Mouse (Mus musculus): ENCODE measurements around the gene Olfr145.

Olfr145 gene

GRCm38 (mm10) chr9:37896661-37897060, at the start of gene Olfr145:
Gene Olfr145, plus strand, starts transcription at chr9:37896724.
- in situ Hi-C loops (cut with MboI; ENCODE audit: unreplicated experiment in 2 of 2) = no loop called here

- in situ Hi-C loops (cut with MboI; ENCODE audit: unreplicated experiment in 2 of 2) = no loop called here
Measured at GRCm38 (mm10) chr9:37849267-37849666, 47.3 kb upstream of the Olfr145 start.

GRCm38 (mm10) chr9:37853969-37854368, 42.6 kb upstream of the Olfr145 start, which contains the start of gene Olfr877:
Gene Olfr877, plus strand, starts transcription at chr9:37854269.
- in situ Hi-C loops (cut with MboI; ENCODE audit: unreplicated experiment in 2 of 2) = no loop called here

- in situ Hi-C loops (cut with MboI; ENCODE audit: unreplicated experiment in 2 of 2) = no loop called here
Measured at GRCm38 (mm10) chr9:37863325-37863724, 33.2 kb upstream of the Olfr145 start.

- in situ Hi-C loops (cut with MboI; ENCODE audit: unreplicated experiment in 2 of 2) = no loop called here
Measured at GRCm38 (mm10) chr9:37870246-37870645, 26.3 kb upstream of the Olfr145 start.

- in situ Hi-C loops (cut with MboI; ENCODE audit: unreplicated experiment in 2 of 2) = no loop called here
Measured at GRCm38 (mm10) chr9:37871097-37871496, 25.4 kb upstream of the Olfr145 start.

- in situ Hi-C loops (cut with MboI; ENCODE audit: unreplicated experiment in 2 of 2) = no loop called here
Measured at GRCm38 (mm10) chr9:37871536-37871935, 25.0 kb upstream of the Olfr145 start.

- in situ Hi-C loops (cut with MboI; ENCODE audit: unreplicated experiment in 2 of 2) = no loop called here
Measured at GRCm38 (mm10) chr9:37890960-37891359, 5.6 kb upstream of the Olfr145 start.

- in situ Hi-C loops (cut with MboI; ENCODE audit: unreplicated experiment in 2 of 2) = no loop called here
Measured at GRCm38 (mm10) chr9:37905555-37905954, 9.0 kb downstream of the Olfr145 start.

- in situ Hi-C loops (cut with MboI; ENCODE audit: unreplicated experiment in 2 of 2) = no loop called here
Measured at GRCm38 (mm10) chr9:37917540-37917939, 21.0 kb downstream of the Olfr145 start, which contains the start of gene Olfr878. Gene Olfr878, plus strand, starts transcription at chr9:37917840.

GRCm38 (mm10) chr9:37918018-37918417, 21.5 kb downstream of the Olfr145 start:
- in situ Hi-C loops (cut with MboI; ENCODE audit: unreplicated experiment in 2 of 2) = no loop called here

- in situ Hi-C loops (cut with MboI; ENCODE audit: unreplicated experiment in 2 of 2) = no loop called here
Measured at GRCm38 (mm10) chr9:37924194-37924593, 27.7 kb downstream of the Olfr145 start.

GRCm38 (mm10) chr9:37925445-37925844, 28.9 kb downstream of the Olfr145 start:
- in situ Hi-C loops (cut with MboI; ENCODE audit: unreplicated experiment in 2 of 2) = no loop called here

GRCm38 (mm10) chr9:37926019-37927013, 29.8 kb downstream of the Olfr145 start:
- in situ Hi-C loops (cut with MboI; ENCODE audit: unreplicated experiment in 2 of 2) = no loop called here

- in situ Hi-C loops (cut with MboI; ENCODE audit: unreplicated experiment in 2 of 2) = loop anchor here (5.0 to 10.0 kb wide), 2 partner anchors 498 to 500 kb away; partner anchors contain the start of gene Robo3 (in 2 of the 2)
Measured at GRCm38 (mm10) chr9:37932519-37932918, 36.0 kb downstream of the Olfr145 start.

- in situ Hi-C loops (cut with MboI; ENCODE audit: unreplicated experiment in 2 of 2) = loop anchor here (5.0 to 10.0 kb wide), 2 partner anchors 499 to 502 kb away; partner anchors contain the start of gene Robo3 (in 2 of the 2)
Measured at GRCm38 (mm10) chr9:37934146-37934545, 37.6 kb downstream of the Olfr145 start.

- in situ Hi-C loops (cut with MboI; ENCODE audit: unreplicated experiment in 2 of 2) = no loop called here
Measured at GRCm38 (mm10) chr9:37941167-37941566, 44.6 kb downstream of the Olfr145 start.
